Mouse (Mus musculus) lung, postnatal 0 days (tissue): ENCODE data around the gene Pink1.

Experiments used
- CTCF ChIP-seq: IDR thresholded peaks from 2 replicates; pipeline ENCODE4 v1.5.1; 2016; ENCODE audit warnings: antibody characterized with exemption, mild to moderate bottlenecking
- EP300 ChIP-seq: IDR thresholded peaks from 2 replicates; pipeline ENCODE4 v1.6.1; 2016; ENCODE audit warnings: antibody characterized with exemption, mild to moderate bottlenecking, control low read depth

DNA sequence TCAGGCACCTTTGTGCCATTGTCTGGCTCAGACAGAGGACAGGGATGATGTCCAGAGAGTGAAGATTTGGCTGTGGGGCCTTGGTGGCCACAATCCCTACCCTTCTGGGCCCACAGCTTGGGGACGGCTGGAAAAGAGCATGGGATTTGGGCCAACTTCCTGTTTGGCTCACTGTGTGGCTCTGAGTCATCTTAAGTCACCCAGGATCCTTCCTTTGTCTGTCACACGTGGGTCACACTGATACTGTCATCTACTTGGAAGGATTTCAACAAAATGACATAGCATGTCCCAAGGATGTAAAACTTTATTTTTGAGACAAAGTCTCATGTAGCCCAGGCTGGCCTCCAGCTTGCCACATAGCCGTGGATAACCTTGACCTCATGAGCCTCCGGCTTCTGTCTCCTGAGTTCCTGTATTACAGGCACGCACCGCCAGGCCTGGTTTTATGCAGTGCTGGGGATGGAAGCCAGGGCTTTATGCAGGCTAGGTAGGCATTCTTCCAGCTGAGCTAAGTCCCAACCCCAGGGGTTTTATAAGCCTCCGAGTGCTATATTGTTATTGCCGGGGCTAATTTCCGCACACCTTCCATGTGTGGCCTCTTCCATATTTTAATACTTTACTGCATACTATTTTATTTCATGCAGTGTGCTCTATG lies 18.9 kb upstream of the Pink1 start:
- TF ChIP-seq CTCF, result no peak
- no peak for TF ChIP-seq EP300
